Mouse (Mus musculus) neural tube, embryonic 11.5 days (tissue): Measurements from ENCODE around the gene Alox12b. TPM values are rescaled to one million over a fixed set of nuclear protein-coding genes. Genes with fewer than 3 reads are reported as not detected.

Experiments
- ATAC-seq: fragments of 200-750 bp; cut with Nextera tagmentation; 2 replicates; pipeline ENCODE4 v1.8.0; 2017; ENCODE audit warnings: moderate number of reproducible peaks, mild to moderate bottlenecking, moderate TSS enrichment, moderate library complexity; ENCODE audit not compliant: insufficient read depth, low FRiP score, low TSS enrichment
- DNase-seq: peaks from one replicate; pipeline ENCODE4 v3.0.0-alpha.2; 2015; ENCODE audit warnings: low spot score
- H3K27ac ChIP-seq: fragments of 300-500 bp; sonication (generic); 2 replicates; pipeline ENCODE4 v1.5.1; 2014; ENCODE audit warnings: low read depth, mild to moderate bottlenecking, low read length
- H3K27me3 ChIP-seq: fragments of 300-500 bp; sonication (generic); 2 replicates; pipeline ENCODE4 v1.6.1; 2014; ENCODE audit warnings: mild to moderate bottlenecking, low read length, mixed read lengths; ENCODE audit not compliant: control insufficient read depth, insufficient read depth
- H3K36me3 ChIP-seq: fragments of 300-500 bp; sonication (generic); 2 replicates; pipeline ENCODE4 v1.6.1; 2014; ENCODE audit warnings: mild to moderate bottlenecking, low read length, moderate library complexity, mixed read lengths; ENCODE audit not compliant: control insufficient read depth, insufficient read depth
- H3K4me1 ChIP-seq: fragments of 300-500 bp; sonication (generic); 2 replicates; pipeline ENCODE4 v1.6.1; 2014; ENCODE audit warnings: low read length, mixed read lengths; ENCODE audit not compliant: control insufficient read depth, insufficient read depth
- H3K4me2 ChIP-seq: fragments of 300-500 bp; sonication (generic); 2 replicates; pipeline ENCODE4 v1.6.1; 2014; ENCODE audit warnings: low read depth, mild to moderate bottlenecking, moderate library complexity
- H3K4me3 ChIP-seq: fragments of 300-500 bp; sonication (generic); 2 replicates; pipeline ENCODE4 v1.5.1; 2014; ENCODE audit warnings: low read depth, low read length
- H3K9ac ChIP-seq: fragments of 300-500 bp; sonication (generic); 2 replicates; pipeline ENCODE4 v1.6.1; 2014; ENCODE audit warnings: mild to moderate bottlenecking, low read length
- H3K9me3 ChIP-seq: fragments of 300-500 bp; sonication (generic); 2 replicates; pipeline ENCODE4 v1.6.1; 2016; ENCODE audit warnings: low read length; ENCODE audit not compliant: control insufficient read depth
- WGBS: fragments of 180-500 bp; shearing (Covaris S2); extraction: QIAGEN DNeasy Blood & Tissue Kit; methylation state at CpG from one replicate; pipeline ENCODE4 v1.1.7; 2014; 5-methylcytosine and 5-hydroxymethylcytosine counted together
- polyA plus RNA-seq: library from polyadenylated mRNA; unstranded; fragments of >200 nt; fragmentation: Nextera tagmentation; extraction: Ambion mirVana; gene quantifications from 2 replicates; pipeline ENCODE4 v1.2.1, GENCODE M21; 2014

The Alox12b gene
- polyA plus RNA-seq, 1 experiment from 2014 or later = not detected

DNA sequence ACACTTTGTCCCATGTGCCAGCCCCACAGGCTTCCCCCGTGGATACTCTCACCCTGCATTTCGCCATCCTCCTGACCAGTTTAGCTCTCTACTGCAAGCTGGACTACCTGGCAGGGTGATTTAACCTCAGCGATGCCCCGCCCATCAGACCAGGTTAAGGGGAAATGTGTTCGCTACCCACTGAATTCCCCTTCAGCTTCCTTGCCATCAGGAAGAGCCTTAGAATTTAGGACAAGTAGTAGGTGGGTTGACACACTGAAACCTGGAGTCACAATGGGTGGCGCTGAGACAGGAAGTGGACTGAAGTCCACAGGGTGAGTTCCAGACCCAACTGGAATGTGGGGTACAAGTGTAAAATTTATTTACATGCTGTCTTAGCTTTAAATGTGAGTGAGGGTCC lies 41.0 kb downstream of the Alox12b start, which contains the start of gene Alox8:
Gene Alox8, minus strand, starts transcription at position 101 of the 400 bp plus-strand sequence.
- Histone ChIP-seq H3K27ac (no peak within 1 kb of the TSS), H3K9me3 (no peaks in the 10 kb centered on the region), H3K4me3 (no peak within 1 kb of the TSS), H3K36me3 (no peaks in the 10 kb centered on the region), H3K27me3 (peaks cover 19% of the 10 kb centered on the region), H3K9ac (peak within 1 kb of the TSS; percentile 35), H3K4me2 (peak within 1 kb of the TSS; percentile 24; the same call in 1 of the 2 replicates), H3K4me1 (no peaks in the 10 kb centered on the region)
- ATAC-seq (no peak), DNase-seq (no peak)
- 33% methylated on average over 6 of the region's 6 CpGs for WGBS

GRCm38 (mm10) chr11:69199251-69199650 lies 42.5 kb downstream of the Alox12b start:
- H3K36me3 ChIP-seq = no peaks in the 10 kb centered on the region

DNA sequence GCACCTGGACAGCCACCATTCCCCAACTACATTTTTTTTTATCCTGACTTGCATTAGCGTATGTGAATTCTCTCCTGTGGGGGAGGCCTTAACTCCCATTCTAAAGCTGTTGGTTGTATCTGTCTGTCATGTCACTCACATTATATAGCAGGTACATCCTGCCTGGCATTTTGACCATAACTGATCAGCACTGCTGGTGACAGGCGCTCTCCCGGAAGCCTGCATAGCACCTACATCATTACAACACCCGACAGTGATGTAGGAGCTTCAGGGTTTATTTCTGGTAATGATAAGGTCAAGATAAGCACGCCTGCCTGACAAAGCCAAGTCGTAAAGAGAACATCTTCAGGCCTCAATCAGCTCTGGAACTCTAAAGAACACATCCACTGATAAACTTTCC lies 43.4 kb downstream of the Alox12b start:
- ATAC-seq (no peak), DNase-seq (no peak)
- WGBS = 70% methylated on average over 6 of the region's 6 CpGs

More at GRCm38 (mm10) chr11:69199251-69199650, 42.5 kb downstream of the Alox12b start:
- Histone ChIP-seq H3K4me3 (no peak overlapping the region), H3K27me3 (peaks cover 19% of the 10 kb centered on the region), H3K4me1 (no peaks in the 10 kb centered on the region), H3K9me3 (no peaks in the 10 kb centered on the region), H3K27ac (no peak overlapping the region), H3K9ac (no peak overlapping the region), H3K4me2 (no peak overlapping the region)
- ATAC-seq (no peak), DNase-seq (no peak)
- WGBS = 83% methylated on average over 1 of the region's 1 CpGs

DNA sequence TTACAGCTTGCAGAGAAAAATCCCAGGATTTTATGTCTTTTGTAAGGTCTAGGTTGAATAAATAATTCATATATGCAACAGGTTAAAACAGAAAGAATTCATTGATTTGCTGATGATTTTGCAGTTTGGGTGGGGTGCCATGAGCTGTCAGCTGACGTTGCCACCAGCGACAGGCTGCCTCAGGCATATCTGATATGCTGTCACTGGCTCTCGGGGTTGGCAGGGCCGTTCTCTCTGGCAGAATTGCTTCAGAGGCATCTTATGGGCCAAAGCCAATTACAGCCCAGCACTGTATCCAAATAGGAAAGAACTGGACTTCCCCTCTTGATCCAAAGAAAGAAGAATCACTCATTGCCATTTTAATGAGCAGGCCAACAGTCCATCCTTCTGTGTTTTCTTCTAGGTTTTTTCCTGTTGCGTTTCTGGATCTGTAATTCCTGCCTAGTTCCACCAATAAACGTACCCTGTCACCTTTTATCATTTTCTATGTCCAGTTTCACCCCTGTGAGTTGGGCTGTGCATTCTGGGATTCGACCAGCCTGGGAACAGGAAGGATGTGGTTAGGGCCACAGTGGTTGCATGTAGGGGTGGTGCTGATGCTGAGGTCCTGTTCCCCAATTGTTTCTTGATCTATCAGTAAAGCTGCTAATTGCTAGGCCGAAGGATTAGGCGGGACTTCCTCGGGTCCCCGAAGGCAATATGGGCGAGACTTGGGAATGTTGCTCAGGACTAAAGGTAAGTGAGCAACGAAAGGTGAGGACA lies 45.9 kb downstream of the Alox12b start:
- H3K4me2 ChIP-seq = no peak overlapping the region
- H3K4me3 ChIP-seq = no peak overlapping the region
- WGBS = 81% methylated on average over 13 of the region's 13 CpGs
- H3K27ac ChIP-seq = no peak overlapping the region
- no peaks in the 10 kb centered on the region for H3K36me3 ChIP-seq
- H3K9me3 ChIP-seq = no peaks in the 10 kb centered on the region
- ATAC-seq (no peak), DNase-seq (no peak)
- H3K9ac ChIP-seq = no peak overlapping the region
- H3K27me3 ChIP-seq = peaks cover 3% of the 10 kb centered on the region
- no peaks in the 10 kb centered on the region for H3K4me1 ChIP-seq

More for the DNA sequence above, 43.4 kb downstream of the Alox12b start:
- Histone ChIP-seq H3K4me1 (no peaks in the 10 kb centered on the region), H3K27me3 (peaks cover 19% of the 10 kb centered on the region), H3K4me2 (no peak overlapping the region), H3K9ac (no peak overlapping the region), H3K4me3 (no peak overlapping the region), H3K9me3 (no peaks in the 10 kb centered on the region), H3K27ac (no peak overlapping the region), H3K36me3 (no peaks in the 10 kb centered on the region)

DNA sequence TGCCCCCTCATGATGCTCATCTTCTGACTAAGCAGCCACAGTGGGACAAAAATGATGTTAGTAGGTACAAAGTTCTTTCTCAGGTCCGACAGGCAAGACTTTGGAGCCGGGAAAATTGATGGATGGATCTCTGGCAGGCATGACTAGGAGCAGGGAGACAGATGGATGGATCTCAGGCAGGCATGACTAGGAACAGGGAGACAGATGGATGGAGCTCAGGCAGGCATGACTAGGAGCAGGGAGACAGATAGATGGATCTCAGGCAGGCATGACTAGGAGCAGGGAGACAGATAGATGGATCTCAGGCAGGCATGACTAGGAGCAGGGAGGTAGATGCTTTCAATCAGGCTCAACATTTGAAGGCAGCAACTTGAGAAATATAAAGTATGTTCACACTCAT lies 54.6 kb downstream of the Alox12b start:
- Histone ChIP-seq H3K4me2 (0 out of 2 replicates have a peak overlapping the region, but pooled peaks have one; percentile 2), H3K4me3 (no peak overlapping the region), H3K9ac (no peak overlapping the region), H3K36me3 (no peaks in the 10 kb centered on the region), H3K27ac (no peak overlapping the region), H3K27me3 (no peaks in the 10 kb centered on the region), H3K9me3 (no peaks in the 10 kb centered on the region), H3K4me1 (no peaks in the 10 kb centered on the region)
- WGBS = 38% methylated on average over 2 of the region's 2 CpGs
- ATAC-seq (no peak), DNase-seq (no peak)

DNA sequence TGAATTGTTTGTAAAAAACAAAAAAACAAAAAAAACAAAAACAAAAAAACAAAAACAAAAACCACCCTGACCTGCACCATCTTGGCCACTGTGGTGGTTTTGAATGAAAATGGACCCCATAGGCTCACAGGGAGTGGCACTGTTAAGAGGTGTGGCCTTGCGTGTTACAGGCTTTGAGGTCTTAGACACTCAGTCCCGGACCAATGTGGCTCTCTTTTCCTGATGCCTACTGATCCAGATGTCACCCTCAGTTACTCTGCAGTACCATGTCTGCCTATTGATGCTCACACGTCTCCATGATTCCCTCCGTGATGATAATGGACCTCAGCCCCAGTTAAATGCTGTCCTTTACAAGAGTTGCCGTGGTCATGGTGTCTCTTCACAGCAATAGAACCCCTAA lies 60.6 kb downstream of the Alox12b start:
- Histone ChIP-seq H3K27ac (no peak overlapping the region), H3K9me3 (no peaks in the 10 kb centered on the region), H3K9ac (no peak overlapping the region), H3K4me1 (no peaks in the 10 kb centered on the region), H3K4me2 (no peak overlapping the region), H3K4me3 (no peak overlapping the region), H3K36me3 (no peaks in the 10 kb centered on the region), H3K27me3 (no peaks in the 10 kb centered on the region)
- ATAC-seq (no peak), DNase-seq (no peak)
- WGBS = 91% methylated on average over 5 of the region's 5 CpGs

DNA sequence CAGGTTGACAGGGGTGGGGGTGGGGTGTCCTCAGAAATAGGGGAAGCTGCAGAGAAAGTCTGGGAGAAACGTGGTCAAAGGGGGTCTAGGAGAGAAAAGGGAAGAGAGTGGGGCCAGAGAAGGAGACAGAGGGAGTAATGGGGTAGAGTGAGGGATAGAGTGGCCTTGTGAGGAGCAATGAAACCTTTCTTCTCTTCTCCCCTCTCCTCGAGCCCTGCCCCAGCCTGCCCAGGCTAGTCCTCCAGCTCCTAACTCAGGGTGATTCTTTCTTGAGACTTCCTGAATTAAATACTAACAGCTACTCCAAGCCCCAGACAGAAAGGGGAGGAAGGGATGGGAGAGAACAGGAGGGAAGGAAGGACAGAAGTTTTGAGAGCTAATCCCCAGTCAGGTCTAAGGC lies 61.9 kb downstream of the Alox12b start:
- Histone ChIP-seq H3K27ac (no peak overlapping the region), H3K4me2 (no peak overlapping the region), H3K4me3 (no peak overlapping the region), H3K4me1 (no peaks in the 10 kb centered on the region), H3K9me3 (no peaks in the 10 kb centered on the region), H3K27me3 (no peaks in the 10 kb centered on the region), H3K9ac (no peak overlapping the region), H3K36me3 (no peaks in the 10 kb centered on the region)
- DNase-seq (no peak), ATAC-seq (no peak)
- 39% methylated on average over 1 of the region's 2 CpGs for WGBS
